Mouse (Mus musculus): ENCODE data around the gene Cmip.

Gene Cmip

GRCm38 (mm10) chr8:117294812-117295211 is 37.9 kb downstream of the Cmip start:
- DNase-seq (ENCODE audit: low spot score) = no peak

- no peak for DNase-seq (ENCODE audit: low spot score)
Observed at GRCm38 (mm10) chr8:117297913-117298518, 41.2 kb downstream of the Cmip start.

- no peak for DNase-seq (ENCODE audit: low spot score)
Observed at GRCm38 (mm10) chr8:117299204-117299603, 42.3 kb downstream of the Cmip start.

- DNase-seq (ENCODE audit: low spot score) = no peak
Observed at GRCm38 (mm10) chr8:117300188-117300587, 43.3 kb downstream of the Cmip start.

GRCm38 (mm10) chr8:117301457-117302041 is 44.7 kb downstream of the Cmip start:
- no peak for DNase-seq (ENCODE audit: low spot score)

- DNase-seq (ENCODE audit: low spot score) = no peak
Observed at GRCm38 (mm10) chr8:117302072-117302471, 45.2 kb downstream of the Cmip start.

- DNase-seq (ENCODE audit: low spot score) = no peak
Observed at GRCm38 (mm10) chr8:117303666-117304065, 46.8 kb downstream of the Cmip start.

GRCm38 (mm10) chr8:117305405-117305804 is 48.5 kb downstream of the Cmip start:
- DNase-seq (ENCODE audit: low spot score) = no peak

- no peak for DNase-seq (ENCODE audit: low spot score)
Observed at GRCm38 (mm10) chr8:117306756-117307155, 49.9 kb downstream of the Cmip start.

- no peak for DNase-seq (ENCODE audit: low spot score)
Observed at GRCm38 (mm10) chr8:117307221-117307620, 50.4 kb downstream of the Cmip start.

- DNase-seq (ENCODE audit: low spot score) = no peak
Observed at GRCm38 (mm10) chr8:117308303-117309095, 51.6 kb downstream of the Cmip start.

GRCm38 (mm10) chr8:117309653-117310274 is 52.9 kb downstream of the Cmip start:
- no peak for DNase-seq (ENCODE audit: low spot score)

- no peak for DNase-seq (ENCODE audit: low spot score)
Observed at GRCm38 (mm10) chr8:117310961-117311561, 54.2 kb downstream of the Cmip start.

- no peak for DNase-seq (ENCODE audit: low spot score)
Observed at GRCm38 (mm10) chr8:117314308-117314953, 57.6 kb downstream of the Cmip start.

- no peak for DNase-seq (ENCODE audit: low spot score)
Observed at GRCm38 (mm10) chr8:117315727-117316126, 58.9 kb downstream of the Cmip start.

- DNase-seq (ENCODE audit: low spot score) = no peak
Observed at GRCm38 (mm10) chr8:117317478-117317877, 60.6 kb downstream of the Cmip start.

GRCm38 (mm10) chr8:117318911-117319826 is 62.3 kb downstream of the Cmip start:
- no peak for DNase-seq (ENCODE audit: low spot score)

- no peak for DNase-seq (ENCODE audit: low spot score)
Observed at GRCm38 (mm10) chr8:117320616-117321015, 63.8 kb downstream of the Cmip start.

- no peak for DNase-seq (ENCODE audit: low spot score)
Observed at GRCm38 (mm10) chr8:117321232-117321631, 64.4 kb downstream of the Cmip start.

GRCm38 (mm10) chr8:117322021-117322420 is 65.2 kb downstream of the Cmip start:
- peak; percentile 65 for DNase-seq (ENCODE audit: low spot score)

Measured in layer of hippocampus, adult 11-12 months (tissue).